Mouse (Mus musculus) midbrain, embryonic 12.5 days (tissue): ENCODE measurements around the gene Ptpn22. TPM values are rescaled to one million over a fixed set of nuclear protein-coding genes. Genes with fewer than 3 reads are reported as not detected.

Source experiments
- ATAC-seq: fragments of 200-750 bp; cut with Nextera tagmentation; 2 replicates; pipeline ENCODE4 v1.8.0; 2017; ENCODE audit warnings: low read depth, moderate TSS enrichment, moderate library complexity; ENCODE audit not compliant: low FRiP score
- H3K27ac ChIP-seq: fragments of 300-500 bp; sonication (generic); replicated peaks from 2 replicates; pipeline ENCODE4 v1.5.1; 2016; ENCODE audit warnings: mild to moderate bottlenecking
- H3K27me3 ChIP-seq: fragments of 300-500 bp; sonication (generic); 2 replicates; pipeline ENCODE4 v1.6.1; 2016; ENCODE audit warnings: mild to moderate bottlenecking
- H3K36me3 ChIP-seq: fragments of 300-500 bp; sonication (generic); 2 replicates; pipeline ENCODE4 v1.6.1; 2016
- H3K4me1 ChIP-seq: fragments of 300-500 bp; sonication (generic); 2 replicates; pipeline ENCODE4 v1.6.1; 2016
- H3K4me2 ChIP-seq: fragments of 300-500 bp; sonication (generic); replicated peaks from 2 replicates; pipeline ENCODE4 v1.6.1; 2016; ENCODE audit warnings: mild to moderate bottlenecking, moderate library complexity
- H3K4me3 ChIP-seq: fragments of 300-500 bp; sonication (generic); 2 replicates; pipeline ENCODE4 v1.5.1; 2016; ENCODE audit warnings: mild to moderate bottlenecking
- H3K9ac ChIP-seq: fragments of 300-500 bp; sonication (generic); replicated peaks from 2 replicates; pipeline ENCODE4 v1.6.1; 2016; ENCODE audit warnings: mild to moderate bottlenecking, moderate library complexity
- H3K9me3 ChIP-seq: fragments of 300-500 bp; sonication (generic); 2 replicates; pipeline ENCODE4 v1.6.1; 2016; ENCODE audit warnings: mild to moderate bottlenecking
- WGBS: fragments of 180-500 bp; shearing (Covaris S2); methylation state at CpG from one replicate; pipeline ENCODE4 v1.1.7; 2016; 5-methylcytosine and 5-hydroxymethylcytosine counted together
- polyA plus RNA-seq: library from polyadenylated mRNA; unstranded; fragments of >200 nt; fragmentation: Nextera tagmentation; extraction: Ambion mirVana; gene quantifications from 2 replicates; pipeline ENCODE4 v1.2.1, GENCODE M21; 2016

Ptpn22 gene
- polyA plus RNA-seq, 1 experiment from 2014 or later, result 0.19 TPM

DNA sequence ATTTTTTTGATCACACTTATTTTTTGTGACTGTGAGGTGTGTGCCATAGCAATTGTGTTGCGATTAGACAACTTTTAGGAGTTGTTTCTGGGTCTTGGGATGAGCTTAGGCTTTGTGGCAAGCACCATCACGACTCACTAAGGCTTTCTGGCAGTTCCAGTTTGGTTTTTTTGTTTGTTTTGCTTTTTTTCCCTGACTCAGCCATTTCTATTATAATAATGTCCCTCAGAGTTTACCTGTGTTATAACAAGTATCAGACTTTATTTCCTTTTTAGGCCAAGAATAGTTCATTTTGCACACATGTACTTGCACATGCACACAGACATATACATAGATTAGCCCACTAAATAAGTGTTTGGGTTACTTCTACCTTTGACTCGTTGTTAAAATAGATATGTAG lies 101.0 kb downstream of the Ptpn22 start:
- Histone ChIP-seq H3K27me3 (no peaks in the 10 kb centered on the region), H3K9ac (no peak overlapping the region), H3K27ac (no peak overlapping the region), H3K9me3 (no peaks in the 10 kb centered on the region), H3K4me2 (no peak overlapping the region), H3K4me3 (no peak overlapping the region), H3K4me1 (no peaks in the 10 kb centered on the region), H3K36me3 (peaks cover 15% of the 10 kb centered on the region)
- 92% methylated on average over 3 of the region's 3 CpGs for WGBS
- no peak for ATAC-seq

Other genes with a start within 250 kb of the Ptpn22 start
- 0.26 TPM in 1 of 2 replicates, not detected in the other for gene Atg4a-ps, start 213.7 kb upstream of the Ptpn22 start, polyA plus RNA-seq
- gene Olfml3, start 121.8 kb upstream of the Ptpn22 start, polyA plus RNA-seq, result 6.6 and 10.7 TPM in 2 replicates
- gene Gm10964, start 120.4 kb upstream of the Ptpn22 start, polyA plus RNA-seq, result not detected in 2 replicates
- gene Hipk1, start 68.2 kb upstream of the Ptpn22 start, polyA plus RNA-seq, result 17.9 and 18.3 TPM in 2 replicates
- 25.6 and 32.4 TPM in 2 replicates for gene Dclre1b, start 50.4 kb upstream of the Ptpn22 start, polyA plus RNA-seq
- 21.8 and 26.1 TPM in 2 replicates for gene Ap4b1, start 50.3 kb upstream of the Ptpn22 start, polyA plus RNA-seq
- gene Gm43064, start 50.2 kb upstream of the Ptpn22 start, polyA plus RNA-seq, result 0.17 TPM in 1 of 2 replicates, not detected in the other
- gene Bcl2l15, start 27.2 kb upstream of the Ptpn22 start, polyA plus RNA-seq, result 0.38 and 0.42 TPM in 2 replicates
- 24.6 and 26.1 TPM in 2 replicates for gene Rsbn1, start 54.3 kb downstream of the Ptpn22 start, polyA plus RNA-seq
- gene Phtf1, start 108.3 kb downstream of the Ptpn22 start, polyA plus RNA-seq, result 50.4 and 56.4 TPM in 2 replicates